Mouse (Mus musculus): ENCODE measurements around the gene Kif15. TPM values are rescaled to one million over a fixed set of nuclear protein-coding genes. Genes with fewer than 3 reads are reported as not detected.
A peak's percentile ranks its signal among the peaks of the same experiment; 100 is the strongest.

The Kif15 gene
- total and polyA plus RNA-seq, 2 experiments from 2014 or later, result 4.8 to 20.1 TPM

GRCm38 (mm10) chr9:122928915-122929314 is 21.9 kb upstream of the Kif15 start:
- H3K27ac ChIP-seq (ENCODE audit: low read depth, low read length), result no peak overlapping the region
- WGBS, result 95% methylated on average over 3 of the region's 3 CpGs
- TF ChIP-seq CTCF (IDR thresholded peaks at IDR 0.05), result no peak
- no peak for ATAC-seq (ENCODE audit: low FRiP score)
- DNase-seq (ENCODE audit: low spot score), result no peak
- H3K9me3 ChIP-seq (ENCODE audit: low read length), result peaks cover 2% of the 10 kb centered on the region; the same call in 1 of the 2 replicates
- peaks cover 68% of the 10 kb centered on the region for H3K36me3 ChIP-seq (ENCODE audit: insufficient read depth, low read length)
- no peaks in the 10 kb centered on the region for H3K4me1 ChIP-seq (ENCODE audit: insufficient read depth, low read length)
- no peak overlapping the region for H3K4me3 ChIP-seq (ENCODE audit: low read depth, low read length)
- no peak overlapping the region for H3K9ac ChIP-seq (replicated peaks; ENCODE audit: low read length, poor library complexity, severe bottlenecking)
- H3K4me2 ChIP-seq (ENCODE audit: low read depth, low read length, poor library complexity, severe bottlenecking), result no peak overlapping the region
- H3K27me3 ChIP-seq (ENCODE audit: insufficient read depth, low read length), result no peaks in the 10 kb centered on the region

- Histone ChIP-seq H3K4me1 (ENCODE audit: insufficient read depth, low read length) (no peaks in the 10 kb centered on the region), H3K4me3 (ENCODE audit: low read depth, low read length) (no peak overlapping the region), H3K27me3 (ENCODE audit: insufficient read depth, low read length) (no peaks in the 10 kb centered on the region), H3K27ac (ENCODE audit: low read depth, low read length) (no peak overlapping the region), H3K36me3 (ENCODE audit: insufficient read depth, low read length) (no peaks in the 10 kb centered on the region), H3K9me3 (ENCODE audit: low read length) (no peaks in the 10 kb centered on the region), H3K9ac (replicated peaks; ENCODE audit: low read length, poor library complexity, severe bottlenecking) (no peak overlapping the region), H3K4me2 (ENCODE audit: low read depth, low read length, poor library complexity, severe bottlenecking) (no peak overlapping the region)
- TF ChIP-seq CTCF (IDR thresholded peaks at IDR 0.05), result no peak
- DNase-seq (ENCODE audit: low spot score) (no peak), ATAC-seq (ENCODE audit: low FRiP score) (no peak)
- 96% methylated on average over 10 of the region's 10 CpGs for WGBS
Measured at GRCm38 (mm10) chr9:122998406-122999192, 47.8 kb downstream of the Kif15 start.

- H3K36me3 ChIP-seq (ENCODE audit: insufficient read depth, low read length), result no peaks in the 10 kb centered on the region
- 96% methylated on average over 4 of the region's 4 CpGs for WGBS
- H3K9ac ChIP-seq (replicated peaks; ENCODE audit: low read length, poor library complexity, severe bottlenecking), result no peak overlapping the region
- TF ChIP-seq CTCF (IDR thresholded peaks at IDR 0.05), result no peak
- H3K4me3 ChIP-seq (ENCODE audit: low read depth, low read length), result no peak overlapping the region
- no peaks in the 10 kb centered on the region for H3K27me3 ChIP-seq (ENCODE audit: insufficient read depth, low read length)
- H3K27ac ChIP-seq (ENCODE audit: low read depth, low read length), result no peak overlapping the region
- no peak for ATAC-seq (ENCODE audit: low FRiP score)
- H3K4me2 ChIP-seq (ENCODE audit: low read depth, low read length, poor library complexity, severe bottlenecking), result no peak overlapping the region
- no peak for DNase-seq (ENCODE audit: low spot score)
- no peaks in the 10 kb centered on the region for H3K9me3 ChIP-seq (ENCODE audit: low read length)
- no peaks in the 10 kb centered on the region for H3K4me1 ChIP-seq (ENCODE audit: insufficient read depth, low read length)
Measured at GRCm38 (mm10) chr9:122999193-122999586, 48.3 kb downstream of the Kif15 start.

GRCm38 (mm10) chr9:123004718-123005117 is 53.9 kb downstream of the Kif15 start:
- Histone ChIP-seq H3K9me3 (ENCODE audit: low read length) (no peaks in the 10 kb centered on the region), H3K27ac (ENCODE audit: low read depth, low read length) (no peak overlapping the region), H3K4me2 (ENCODE audit: low read depth, low read length, poor library complexity, severe bottlenecking) (no peak overlapping the region), H3K4me1 (ENCODE audit: insufficient read depth, low read length) (no peaks in the 10 kb centered on the region), H3K27me3 (ENCODE audit: insufficient read depth, low read length) (no peaks in the 10 kb centered on the region), H3K36me3 (ENCODE audit: insufficient read depth, low read length) (no peaks in the 10 kb centered on the region), H3K4me3 (ENCODE audit: low read depth, low read length) (no peak overlapping the region), H3K9ac (replicated peaks; ENCODE audit: low read length, poor library complexity, severe bottlenecking) (no peak overlapping the region)
- TF ChIP-seq CTCF (IDR thresholded peaks at IDR 0.05), result no peak
- 93% methylated on average over 2 of the region's 2 CpGs for WGBS
- ATAC-seq (ENCODE audit: low FRiP score), result no peak
- no peak for DNase-seq (ENCODE audit: low spot score)

GRCm38 (mm10) chr9:123006071-123006470 is 55.2 kb downstream of the Kif15 start:
- H3K36me3 ChIP-seq (ENCODE audit: insufficient read depth, low read length), result no peaks in the 10 kb centered on the region
- H3K9ac ChIP-seq (replicated peaks; ENCODE audit: low read length, poor library complexity, severe bottlenecking), result no peak overlapping the region
- DNase-seq (ENCODE audit: low spot score), result no peak
- H3K4me3 ChIP-seq (ENCODE audit: low read depth, low read length), result no peak overlapping the region
- 71% methylated on average over 6 of the region's 6 CpGs for WGBS
- no peak overlapping the region for H3K4me2 ChIP-seq (ENCODE audit: low read depth, low read length, poor library complexity, severe bottlenecking)
- ATAC-seq (ENCODE audit: low FRiP score), result no peak
- no peaks in the 10 kb centered on the region for H3K9me3 ChIP-seq (ENCODE audit: low read length)
- TF ChIP-seq CTCF (IDR thresholded peaks at IDR 0.05), result peak; percentile 62
- no peaks in the 10 kb centered on the region for H3K4me1 ChIP-seq (ENCODE audit: insufficient read depth, low read length)
- no peaks in the 10 kb centered on the region for H3K27me3 ChIP-seq (ENCODE audit: insufficient read depth, low read length)
- H3K27ac ChIP-seq (ENCODE audit: low read depth, low read length), result no peak overlapping the region

- Histone ChIP-seq H3K4me3 (ENCODE audit: low read depth, low read length) (peak within 1 kb of the TSS; percentile 70), H3K4me1 (ENCODE audit: insufficient read depth, low read length) (no peaks in the 10 kb centered on the region; the same call in none of the 2 replicates), H3K36me3 (ENCODE audit: insufficient read depth, low read length) (no peaks in the 10 kb centered on the region), H3K9ac (replicated peaks; ENCODE audit: low read length, poor library complexity, severe bottlenecking) (peak within 1 kb of the TSS; percentile 79), H3K9me3 (ENCODE audit: low read length) (no peaks in the 10 kb centered on the region), H3K27me3 (ENCODE audit: insufficient read depth, low read length) (no peaks in the 10 kb centered on the region), H3K4me2 (ENCODE audit: low read depth, low read length, poor library complexity, severe bottlenecking) (peak within 1 kb of the TSS; percentile 75), H3K27ac (ENCODE audit: low read depth, low read length) (peak within 1 kb of the TSS; percentile 88)
- DNase-seq (ENCODE audit: low spot score), result peak; percentile 88
- TF ChIP-seq CTCF (IDR thresholded peaks at IDR 0.05), result no peak
- under 1% methylated on average over 31 of the region's 69 CpGs for WGBS
- peak; percentile 94 for ATAC-seq (ENCODE audit: low FRiP score)
Measured at GRCm38 (mm10) chr9:123020995-123021631, 70.3 kb downstream of the Kif15 start, which contains the start of gene Tmem42. Gene Tmem42 (plus strand): TSS chr9:123021326.
